Mouse (Mus musculus): Measurements from ENCODE around the gene Abcc9.

DNA sequence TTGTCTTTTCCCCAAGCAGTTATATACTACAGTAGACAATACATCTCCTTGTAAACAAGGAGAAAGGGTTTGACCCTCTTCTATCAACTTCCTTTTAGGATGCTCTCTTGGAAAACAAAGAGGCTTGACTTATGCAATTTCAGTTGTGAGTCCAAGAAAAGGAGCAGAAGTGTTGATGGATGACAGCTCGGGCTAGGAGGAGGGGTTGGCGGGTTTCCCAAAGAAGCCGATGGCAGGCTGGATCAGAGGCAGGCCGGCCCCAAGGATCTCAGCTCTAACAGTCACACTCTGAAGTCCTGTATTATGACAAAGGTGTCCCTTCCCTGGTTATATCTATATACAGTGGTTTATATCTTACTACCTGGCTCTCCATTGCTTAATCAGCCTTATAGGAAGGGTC, 150.6 kb downstream of the Abcc9 start:
- no peak for TF ChIP-seq CTCF (IDR thresholded peaks at IDR 0.05; ENCODE audit: insufficient read depth, low read depth, low read length)
- TF ChIP-seq POLR2A (IDR thresholded peaks at IDR 0.05; ENCODE audit: insufficient read depth, low read depth, low read length): no peak
